Mouse (Mus musculus): ENCODE results near the gene Cdk2. TPM values are rescaled to one million over a fixed set of nuclear protein-coding genes. Genes with fewer than 3 reads are reported as not detected.

Cdk2 gene
- polyA plus RNA-seq, 1 experiment, result 34.7 TPM

GRCm38 (mm10) chr10:128744680-128745601, 40.1 kb upstream of the Cdk2 start, which contains the start of gene Dgka:
Gene Dgka (minus strand): TSS chr10:128744855.
- TF ChIP-seq MAX (IDR thresholded peaks at IDR 0.05) (no peak), CTCF (IDR thresholded peaks at IDR 0.05; ENCODE audit: control insufficient read depth, insufficient read depth, insufficient read length) (no peak), USF1 (IDR thresholded peaks at IDR 0.05; ENCODE audit: low read depth) (no peak), MYOD1 (IDR thresholded peaks at IDR 0.05; ENCODE audit: control insufficient read depth, insufficient read length, low read depth) (no peak), FOSL1 (IDR thresholded peaks at IDR 0.05; ENCODE audit: insufficient read depth, low read length, poor library complexity, severe bottlenecking) (no peak)
- H3K79me3 ChIP-seq (ENCODE audit: low read depth), result peaks cover 15% of the 10 kb centered on the region
- H3K4me3 ChIP-seq (ENCODE audit: insufficient read depth, poor library complexity, severe bottlenecking), result peak within 1 kb of the TSS; percentile 33
- peaks cover 22% of the 10 kb centered on the region for H3K79me2 ChIP-seq (ENCODE audit: control insufficient read depth, insufficient read depth)
- peak within 1 kb of the TSS; percentile 91 for H3ac ChIP-seq (ENCODE audit: control insufficient read depth, insufficient read length, low read depth)
- H3K27me3 ChIP-seq (ENCODE audit: control insufficient read depth, insufficient read depth, insufficient read length), result no peaks in the 10 kb centered on the region
- H3K36me3 ChIP-seq (ENCODE audit: control insufficient read depth, insufficient read depth), result no peaks in the 10 kb centered on the region

DNA sequence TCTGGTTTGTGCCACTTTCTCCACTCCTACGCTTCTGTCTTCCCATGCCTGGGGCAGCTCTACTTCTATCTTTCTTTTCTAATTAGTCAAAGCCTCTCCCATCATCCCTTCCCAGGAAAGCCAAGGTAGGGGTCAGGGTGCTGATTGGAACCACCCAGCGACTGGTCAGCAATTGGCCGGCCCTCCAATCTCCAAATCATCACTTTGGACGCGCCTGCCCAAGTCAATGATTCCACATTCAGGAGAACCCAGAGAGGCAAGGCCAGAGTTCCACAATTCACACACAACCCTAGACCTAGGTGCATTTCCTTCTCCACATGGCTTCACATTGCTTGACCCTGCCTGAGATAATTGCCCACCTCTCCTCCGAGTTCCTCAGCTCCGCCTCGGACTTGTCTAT, 39.4 kb upstream of the Cdk2 start:
- peak overlapping the region; percentile 91 for H3ac ChIP-seq (ENCODE audit: control insufficient read depth, insufficient read length, low read depth)
- H3K27me3 ChIP-seq (ENCODE audit: control insufficient read depth, insufficient read depth, insufficient read length), result no peaks in the 10 kb centered on the region
- H3K79me2 ChIP-seq (ENCODE audit: control insufficient read depth, insufficient read depth), result peaks cover 15% of the 10 kb centered on the region
- no peak for TF ChIP-seq MAX (IDR thresholded peaks at IDR 0.05)
- no peak for TF ChIP-seq CTCF (IDR thresholded peaks at IDR 0.05; ENCODE audit: control insufficient read depth, insufficient read depth, insufficient read length)
- TF ChIP-seq MYOG (IDR thresholded peaks at IDR 0.05; ENCODE audit: control insufficient read depth, extremely low read depth, insufficient read length), result no peak
- TF ChIP-seq MYOD1 (IDR thresholded peaks at IDR 0.05; ENCODE audit: control insufficient read depth, insufficient read length, low read depth), result no peak
- no peak for TF ChIP-seq CEBPB (IDR thresholded peaks at IDR 0.05; ENCODE audit: low read depth)
- no peak for TF ChIP-seq USF1 (IDR thresholded peaks at IDR 0.05; ENCODE audit: low read depth)
- TF ChIP-seq FOSL1 (IDR thresholded peaks at IDR 0.05; ENCODE audit: insufficient read depth, low read length, poor library complexity, severe bottlenecking), result no peak
- peaks cover 8% of the 10 kb centered on the region for H3K79me3 ChIP-seq (ENCODE audit: low read depth)
- peak overlapping the region; percentile 33 for H3K4me3 ChIP-seq (ENCODE audit: insufficient read depth, poor library complexity, severe bottlenecking)
- no peaks in the 10 kb centered on the region for H3K36me3 ChIP-seq (ENCODE audit: control insufficient read depth, insufficient read depth)

- Histone ChIP-seq H3K79me3 (ENCODE audit: low read depth) (peaks cover 4% of the 10 kb centered on the region), H3K79me2 (ENCODE audit: control insufficient read depth, insufficient read depth) (peaks cover 11% of the 10 kb centered on the region), H3K27me3 (ENCODE audit: control insufficient read depth, insufficient read depth, insufficient read length) (no peaks in the 10 kb centered on the region), H3K36me3 (ENCODE audit: control insufficient read depth, insufficient read depth) (no peaks in the 10 kb centered on the region), H3K4me3 (ENCODE audit: insufficient read depth, poor library complexity, severe bottlenecking) (peak overlapping the region; percentile 33), H3ac (ENCODE audit: control insufficient read depth, insufficient read length, low read depth) (peak overlapping the region; percentile 91)
- TF ChIP-seq CTCF (IDR thresholded peaks at IDR 0.05; ENCODE audit: control insufficient read depth, insufficient read depth, insufficient read length) (no peak), MYOG (IDR thresholded peaks at IDR 0.05; ENCODE audit: control insufficient read depth, extremely low read depth, insufficient read length) (no peak), MYOD1 (IDR thresholded peaks at IDR 0.05; ENCODE audit: control insufficient read depth, insufficient read length, low read depth) (no peak), CEBPB (IDR thresholded peaks at IDR 0.05; ENCODE audit: low read depth) (no peak), USF1 (IDR thresholded peaks at IDR 0.05; ENCODE audit: low read depth) (no peak), MAX (IDR thresholded peaks at IDR 0.05) (no peak), FOSL1 (IDR thresholded peaks at IDR 0.05; ENCODE audit: insufficient read depth, low read length, poor library complexity, severe bottlenecking) (no peak)
These were observed 39.0 kb upstream of the Cdk2 start for GRCm38 (mm10) chr10:128743791-128744191.

DNA sequence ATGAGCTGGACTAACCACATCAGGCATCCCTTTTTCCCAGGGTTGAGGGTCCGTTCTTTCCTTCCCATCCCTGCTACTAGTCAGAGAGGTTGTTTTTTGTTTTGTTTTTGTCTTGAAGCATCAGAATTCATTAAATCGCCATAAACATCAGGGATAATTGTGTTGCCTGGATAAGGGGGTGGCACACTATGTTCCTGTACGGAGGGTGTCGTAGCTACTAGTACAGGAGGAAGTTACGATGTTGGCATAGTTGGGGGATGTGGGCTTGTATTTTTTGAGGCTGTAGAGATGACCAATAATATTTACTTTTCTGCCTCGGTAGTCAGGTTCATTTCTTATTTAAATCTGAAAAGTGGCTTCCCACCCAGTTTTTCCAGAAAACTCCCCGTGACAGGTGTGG, 38.4 kb upstream of the Cdk2 start:
- Histone ChIP-seq H3K27me3 (ENCODE audit: control insufficient read depth, insufficient read depth, insufficient read length) (no peaks in the 10 kb centered on the region), H3K79me3 (ENCODE audit: low read depth) (no peaks in the 10 kb centered on the region), H3ac (ENCODE audit: control insufficient read depth, insufficient read length, low read depth) (peak overlapping the region; percentile 91), H3K4me3 (ENCODE audit: insufficient read depth, poor library complexity, severe bottlenecking) (peak overlapping the region; percentile 33), H3K79me2 (ENCODE audit: control insufficient read depth, insufficient read depth) (peaks cover 5% of the 10 kb centered on the region), H3K36me3 (ENCODE audit: control insufficient read depth, insufficient read depth) (no peaks in the 10 kb centered on the region)
- TF ChIP-seq FOSL1 (IDR thresholded peaks at IDR 0.05; ENCODE audit: insufficient read depth, low read length, poor library complexity, severe bottlenecking), result no peak
- no peak for TF ChIP-seq MYOG (IDR thresholded peaks at IDR 0.05; ENCODE audit: control insufficient read depth, extremely low read depth, insufficient read length)
- TF ChIP-seq CTCF (IDR thresholded peaks at IDR 0.05; ENCODE audit: control insufficient read depth, insufficient read depth, insufficient read length), result no peak
- no peak for TF ChIP-seq MAX (IDR thresholded peaks at IDR 0.05)
- no peak for TF ChIP-seq MYOD1 (IDR thresholded peaks at IDR 0.05; ENCODE audit: control insufficient read depth, insufficient read length, low read depth)
- TF ChIP-seq CEBPB (IDR thresholded peaks at IDR 0.05; ENCODE audit: low read depth), result no peak
- no peak for TF ChIP-seq USF1 (IDR thresholded peaks at IDR 0.05; ENCODE audit: low read depth)

DNA sequence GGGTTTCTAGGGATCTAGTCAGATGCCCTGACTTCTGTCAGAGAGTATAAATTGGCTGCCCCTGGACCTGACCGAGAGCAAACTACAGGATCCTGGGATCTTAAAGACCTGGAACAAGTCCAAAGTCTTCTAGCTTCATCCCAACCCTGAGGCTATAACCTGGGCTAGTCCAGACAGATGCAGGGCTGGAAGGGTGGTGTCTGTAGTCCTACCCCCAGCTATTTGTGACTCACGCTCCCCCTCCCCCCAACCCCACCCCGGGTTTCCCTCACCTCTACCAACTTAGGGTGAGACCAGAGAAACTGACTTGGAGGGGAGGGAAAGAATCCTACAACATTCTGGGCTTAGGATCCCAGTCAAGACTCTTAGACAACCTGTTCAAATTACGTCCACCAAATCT, 37.8 kb upstream of the Cdk2 start:
- no peaks in the 10 kb centered on the region for H3K27me3 ChIP-seq (ENCODE audit: control insufficient read depth, insufficient read depth, insufficient read length)
- no peak overlapping the region for H3ac ChIP-seq (ENCODE audit: control insufficient read depth, insufficient read length, low read depth)
- no peaks in the 10 kb centered on the region for H3K79me3 ChIP-seq (ENCODE audit: low read depth)
- TF ChIP-seq MYOD1 (IDR thresholded peaks at IDR 0.05; ENCODE audit: control insufficient read depth, insufficient read length, low read depth) (no peak), MAX (IDR thresholded peaks at IDR 0.05) (no peak), CTCF (IDR thresholded peaks at IDR 0.05; ENCODE audit: control insufficient read depth, insufficient read depth, insufficient read length) (no peak), MYOG (IDR thresholded peaks at IDR 0.05; ENCODE audit: control insufficient read depth, extremely low read depth, insufficient read length) (no peak)
- no peaks in the 10 kb centered on the region for H3K79me2 ChIP-seq (ENCODE audit: control insufficient read depth, insufficient read depth)
- H3K4me3 ChIP-seq (ENCODE audit: insufficient read depth, poor library complexity, severe bottlenecking), result peak overlapping the region; percentile 33
- H3K36me3 ChIP-seq (ENCODE audit: control insufficient read depth, insufficient read depth), result no peaks in the 10 kb centered on the region

All from C2C12 (cell line).